Mouse (Mus musculus) bone marrow macrophage, adult 2 months (primary cell): ENCODE measurements around the gene Pbld1.

Source experiments
- CTCF ChIP-seq: IDR thresholded peaks from 2 replicates; pipeline ENCODE4 v1.5.1; 2012; ENCODE audit warnings: low read depth, mild to moderate bottlenecking, low read length, moderate library complexity
- POLR2A ChIP-seq: IDR thresholded peaks from 2 replicates; pipeline ENCODE4 v1.6.1; 2012; ENCODE audit warnings: mild to moderate bottlenecking, low read depth, low read length, borderline replicate concordance

DNA sequence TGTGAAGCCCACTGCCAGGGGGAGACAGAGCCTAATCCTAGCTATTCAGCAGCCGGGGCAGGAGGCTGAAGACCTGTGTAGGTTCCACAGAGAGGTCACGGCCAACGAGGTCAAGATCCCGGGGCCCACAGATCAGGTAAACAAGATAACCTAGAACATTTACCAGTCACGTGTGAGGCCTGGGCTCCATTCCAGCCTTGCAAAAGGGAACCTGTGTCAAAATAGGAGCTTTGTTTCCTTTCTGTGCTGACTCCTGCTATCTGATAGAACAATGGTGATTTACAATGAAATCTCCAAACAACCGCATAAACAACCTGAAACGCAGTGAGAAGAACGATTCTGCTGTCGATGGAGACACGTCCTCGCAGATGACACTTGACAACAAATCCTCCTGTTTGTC lies 444 bp downstream of the Pbld1 start:
- TF ChIP-seq CTCF: no peak
- no peak for TF ChIP-seq POLR2A
